Mouse (Mus musculus): ENCODE results near the gene Tox3. TPM values are rescaled to one million over a fixed set of nuclear protein-coding genes. Genes with fewer than 3 reads are reported as not detected.

Tox3 gene
- polyA plus RNA-seq, 1 experiment = not detected

- Histone ChIP-seq H3K4me2 (ENCODE audit: low read depth) (no peak overlapping the region), H3K4me3 (no peak overlapping the region), H3K36me3 (ENCODE audit: control insufficient read depth, insufficient read depth) (no peaks in the 10 kb centered on the region), H3K27me3 (ENCODE audit: control insufficient read depth, insufficient read depth, insufficient read length) (no peaks in the 10 kb centered on the region), H3ac (ENCODE audit: control insufficient read depth, insufficient read length) (no peak overlapping the region), H3K79me2 (ENCODE audit: control insufficient read depth, insufficient read depth) (no peaks in the 10 kb centered on the region)
- no peak for TF ChIP-seq TCF3 (IDR thresholded peaks at IDR 0.05; ENCODE audit: insufficient read length, low read depth)
- no peak for TF ChIP-seq E2F4 (IDR thresholded peaks at IDR 0.05; ENCODE audit: insufficient read depth)
- TF ChIP-seq CEBPB (IDR thresholded peaks at IDR 0.05; ENCODE audit: insufficient read depth, poor library complexity, severe bottlenecking) = no peak
- no peak for TF ChIP-seq SRF (IDR thresholded peaks at IDR 0.05; ENCODE audit: control insufficient read depth, insufficient read length, low read depth)
- TF ChIP-seq POLR2AphosphoS2 (IDR thresholded peaks at IDR 0.05; ENCODE audit: insufficient read length, low read depth) = no peak
- TF ChIP-seq MYOG (IDR thresholded peaks at IDR 0.05; ENCODE audit: control insufficient read depth in 1 of 3, insufficient read depth in 1 of 3, insufficient read length in 2 of 3, low read depth in 2 of 3) = no peak
- no peak for TF ChIP-seq MYOD1 (IDR thresholded peaks at IDR 0.05; ENCODE audit: control insufficient read depth in 1 of 3, insufficient read length in 2 of 3, low read depth in 2 of 3)
- no peak for TF ChIP-seq TCF12 (IDR thresholded peaks at IDR 0.05; ENCODE audit: insufficient read depth, poor library complexity, severe bottlenecking)
- no peak for TF ChIP-seq USF1 (IDR thresholded peaks at IDR 0.05; ENCODE audit: low read depth)
- TF ChIP-seq POLR2A (IDR thresholded peaks at IDR 0.05; ENCODE audit: insufficient read length, low read depth) = no peak
- TF ChIP-seq REST (IDR thresholded peaks at IDR 0.05; ENCODE audit: insufficient read depth, insufficient read length) = no peak
- TF ChIP-seq MAX (IDR thresholded peaks at IDR 0.05; ENCODE audit: low read depth) = no peak
Observed at GRCm38 (mm10) chr8:90322701-90323439, 25.3 kb downstream of the Tox3 start.

DNA sequence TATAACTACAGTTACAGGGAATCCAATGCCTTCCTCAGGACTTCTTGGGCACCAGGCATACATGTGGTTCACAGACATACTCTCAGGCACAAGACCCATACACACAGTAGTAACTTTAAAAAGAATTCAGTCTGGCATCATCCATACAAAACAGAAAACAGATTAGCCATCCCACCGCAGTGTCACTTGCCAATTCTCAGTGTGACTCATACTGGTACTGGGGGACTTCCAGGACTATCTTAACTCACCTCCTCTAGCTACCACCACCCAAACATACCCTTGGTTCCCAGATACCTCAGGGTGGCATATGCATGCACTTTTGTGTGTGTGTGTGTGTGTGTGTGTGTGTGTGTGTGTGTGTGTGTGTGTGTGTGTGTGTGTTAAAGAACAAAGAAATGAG is 26.9 kb downstream of the Tox3 start:
- H3K4me3 ChIP-seq = no peak overlapping the region
- H3K27me3 ChIP-seq (ENCODE audit: control insufficient read depth, insufficient read depth, insufficient read length) = no peaks in the 10 kb centered on the region
- no peaks in the 10 kb centered on the region for H3K36me3 ChIP-seq (ENCODE audit: control insufficient read depth, insufficient read depth)
- no peaks in the 10 kb centered on the region for H3K79me2 ChIP-seq (ENCODE audit: control insufficient read depth, insufficient read depth)
- TF ChIP-seq E2F4 (IDR thresholded peaks at IDR 0.05; ENCODE audit: insufficient read depth) (no peak), SRF (IDR thresholded peaks at IDR 0.05; ENCODE audit: control insufficient read depth, insufficient read length, low read depth) (no peak), USF1 (IDR thresholded peaks at IDR 0.05; ENCODE audit: low read depth) (no peak), MYOG (IDR thresholded peaks at IDR 0.05; ENCODE audit: control insufficient read depth in 1 of 3, insufficient read depth in 1 of 3, insufficient read length in 2 of 3, low read depth in 2 of 3) (no peak), CEBPB (IDR thresholded peaks at IDR 0.05; ENCODE audit: insufficient read depth, poor library complexity, severe bottlenecking) (no peak), POLR2A (IDR thresholded peaks at IDR 0.05; ENCODE audit: insufficient read length, low read depth) (no peak), MYOD1 (IDR thresholded peaks at IDR 0.05; ENCODE audit: control insufficient read depth in 1 of 3, insufficient read length in 2 of 3, low read depth in 2 of 3) (no peak), MAX (IDR thresholded peaks at IDR 0.05; ENCODE audit: low read depth) (no peak), TCF3 (IDR thresholded peaks at IDR 0.05; ENCODE audit: insufficient read length, low read depth) (no peak), REST (IDR thresholded peaks at IDR 0.05; ENCODE audit: insufficient read depth, insufficient read length) (no peak), TCF12 (IDR thresholded peaks at IDR 0.05; ENCODE audit: insufficient read depth, poor library complexity, severe bottlenecking) (no peak), POLR2AphosphoS2 (IDR thresholded peaks at IDR 0.05; ENCODE audit: insufficient read length, low read depth) (no peak)
- no peak overlapping the region for H3K4me2 ChIP-seq (ENCODE audit: low read depth)
- H3ac ChIP-seq (ENCODE audit: control insufficient read depth, insufficient read length) = no peak overlapping the region

GRCm38 (mm10) chr8:90314312-90314711 is 33.8 kb downstream of the Tox3 start:
- Histone ChIP-seq H3K27me3 (ENCODE audit: control insufficient read depth, insufficient read depth, insufficient read length) (no peaks in the 10 kb centered on the region), H3K4me2 (ENCODE audit: low read depth) (no peak overlapping the region), H3K4me3 (no peak overlapping the region), H3ac (ENCODE audit: control insufficient read depth, insufficient read length) (no peak overlapping the region), H3K79me2 (ENCODE audit: control insufficient read depth, insufficient read depth) (no peaks in the 10 kb centered on the region), H3K36me3 (ENCODE audit: control insufficient read depth, insufficient read depth) (no peaks in the 10 kb centered on the region)
- TF ChIP-seq TCF12 (IDR thresholded peaks at IDR 0.05; ENCODE audit: insufficient read depth, poor library complexity, severe bottlenecking) = no peak
- no peak for TF ChIP-seq MYOD1 (IDR thresholded peaks at IDR 0.05; ENCODE audit: control insufficient read depth in 1 of 3, insufficient read length in 2 of 3, low read depth in 2 of 3)
- TF ChIP-seq MYOG (IDR thresholded peaks at IDR 0.05; ENCODE audit: control insufficient read depth in 1 of 3, insufficient read depth in 1 of 3, insufficient read length in 2 of 3, low read depth in 2 of 3) = no peak
- TF ChIP-seq POLR2A (IDR thresholded peaks at IDR 0.05; ENCODE audit: insufficient read length, low read depth) = no peak
- TF ChIP-seq TCF3 (IDR thresholded peaks at IDR 0.05; ENCODE audit: insufficient read length, low read depth) = no peak
- no peak for TF ChIP-seq MAX (IDR thresholded peaks at IDR 0.05; ENCODE audit: low read depth)

GRCm38 (mm10) chr8:90302951-90303350 is 45.2 kb downstream of the Tox3 start:
- Histone ChIP-seq H3ac (ENCODE audit: control insufficient read depth, insufficient read length) (no peak overlapping the region), H3K36me3 (ENCODE audit: control insufficient read depth, insufficient read depth) (no peaks in the 10 kb centered on the region), H3K4me2 (ENCODE audit: low read depth) (no peak overlapping the region), H3K27me3 (ENCODE audit: control insufficient read depth, insufficient read depth, insufficient read length) (no peaks in the 10 kb centered on the region), H3K4me3 (no peak overlapping the region), H3K79me2 (ENCODE audit: control insufficient read depth, insufficient read depth) (no peaks in the 10 kb centered on the region)
- TF ChIP-seq SRF (IDR thresholded peaks at IDR 0.05; ENCODE audit: control insufficient read depth, insufficient read length, low read depth) (no peak), CEBPB (IDR thresholded peaks at IDR 0.05; ENCODE audit: insufficient read depth, poor library complexity, severe bottlenecking) (no peak), REST (IDR thresholded peaks at IDR 0.05; ENCODE audit: insufficient read depth, insufficient read length) (no peak)

DNA sequence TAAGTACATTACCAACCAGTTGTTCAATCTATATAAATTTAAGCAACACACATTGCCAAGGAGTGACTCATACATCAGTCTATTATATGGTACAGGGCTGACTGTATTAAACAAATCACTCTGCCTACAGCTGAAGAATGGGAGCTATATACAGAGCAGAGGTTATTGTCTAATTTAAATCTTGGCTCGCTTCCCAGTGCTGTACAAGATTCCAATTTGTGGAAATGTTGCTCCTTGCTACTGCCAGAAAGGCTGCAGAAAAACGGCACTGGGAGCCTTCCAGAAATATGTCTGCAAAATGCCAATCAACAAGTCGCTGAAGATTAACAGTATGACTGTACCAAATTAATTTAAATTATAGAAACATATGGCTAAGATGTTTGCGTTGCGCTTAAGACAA is 45.9 kb downstream of the Tox3 start:
- TF ChIP-seq CEBPB (IDR thresholded peaks at IDR 0.05; ENCODE audit: insufficient read depth, poor library complexity, severe bottlenecking) = no peak
- TF ChIP-seq REST (IDR thresholded peaks at IDR 0.05; ENCODE audit: insufficient read depth, insufficient read length) = no peak
- no peak for TF ChIP-seq POLR2A (IDR thresholded peaks at IDR 0.05; ENCODE audit: insufficient read length, low read depth)
- TF ChIP-seq TCF12 (IDR thresholded peaks at IDR 0.05; ENCODE audit: insufficient read depth, poor library complexity, severe bottlenecking) = no peak
- no peak for TF ChIP-seq MYOD1 (IDR thresholded peaks at IDR 0.05; ENCODE audit: control insufficient read depth in 1 of 3, insufficient read length in 2 of 3, low read depth in 2 of 3)
- H3K4me2 ChIP-seq (ENCODE audit: low read depth) = no peak overlapping the region
- no peaks in the 10 kb centered on the region for H3K27me3 ChIP-seq (ENCODE audit: control insufficient read depth, insufficient read depth, insufficient read length)
- no peaks in the 10 kb centered on the region for H3K36me3 ChIP-seq (ENCODE audit: control insufficient read depth, insufficient read depth)
- H3K79me2 ChIP-seq (ENCODE audit: control insufficient read depth, insufficient read depth) = no peaks in the 10 kb centered on the region
- no peak overlapping the region for H3K4me3 ChIP-seq
- no peak overlapping the region for H3ac ChIP-seq (ENCODE audit: control insufficient read depth, insufficient read length)
